Mouse (Mus musculus): ENCODE data around the gene Map3k10.

DNA sequence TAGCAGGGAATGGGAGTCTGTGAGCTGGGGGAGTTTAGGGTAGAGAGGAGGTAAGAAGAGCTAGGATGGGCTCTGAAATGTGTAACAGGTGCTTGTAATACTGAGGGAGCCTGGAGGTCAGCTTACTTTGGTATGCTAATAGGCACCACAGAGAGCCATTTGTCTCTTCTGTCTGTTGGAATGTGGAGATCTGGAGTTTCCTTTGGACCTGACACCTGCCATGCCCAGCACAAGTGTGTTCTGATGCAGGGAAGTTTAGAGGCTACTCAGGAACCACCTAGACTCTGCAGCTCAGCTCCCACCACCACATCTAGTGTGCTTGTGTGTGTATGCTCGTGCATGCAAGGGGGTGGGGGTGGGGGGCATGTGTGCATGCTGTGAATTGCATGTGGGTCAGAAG lies 52.2 kb downstream of the Map3k10 start:
- TF ChIP-seq GATA1 (IDR thresholded peaks at IDR 0.05; ENCODE audit: borderline replicate concordance, low read length), result no peak
- no peak for TF ChIP-seq FLI1 (IDR thresholded peaks at IDR 0.05; ENCODE audit: low read length)

Measured in megakaryocyte, embryonic 14.5 days (primary cell).